24 mouse cellular contexts compared by ENCODE assay signal in the genomic region with DNA sequence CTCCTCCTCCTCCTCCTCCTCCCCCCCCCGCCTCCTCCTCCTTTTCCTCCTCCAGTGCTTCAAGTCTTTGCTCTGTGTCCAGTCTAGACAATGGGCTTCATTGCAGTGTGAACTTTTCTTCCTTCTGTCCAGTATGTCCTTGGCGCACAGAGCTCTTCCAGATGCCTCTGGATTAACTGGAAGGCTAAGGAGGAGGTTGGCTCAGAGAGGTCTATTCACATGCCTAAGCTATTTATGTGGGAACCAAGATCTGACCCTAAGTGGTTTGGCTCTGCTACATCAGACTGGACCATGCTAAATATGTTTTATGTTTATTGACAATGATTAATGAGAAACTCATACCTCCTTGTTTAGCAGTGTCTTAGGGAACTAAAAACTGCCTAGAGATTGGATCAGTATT. TPM values are rescaled to one million over a fixed set of nuclear protein-coding genes. Genes with fewer than 3 reads are reported as not detected.
DNase-seq lines count a peak whose midpoint lies in the region; TF ChIP-seq lines count a peak whose summit lies in the region.
"Had no signal": no experiment of that assay in that cellular context is flagged by ENCODE, and none has a peak within 500 bp of the region (broad histone marks: within the 10 kb centered on the region; RNA-seq: fewer than 3 reads in every experiment).

No protein-coding gene starts in this region.

- H3K4me2 ChIP-seq in CH12.LX (ENCODE audit: insufficient read depth, low read depth, poor library complexity, severe bottlenecking): no peak overlapping the region
- H3K4me2 ChIP-seq: forebrain, embryonic 13.5 days; hindbrain, embryonic 12.5 days; intestine, embryonic 15.5 days; limb, embryonic 15.5 days; midbrain, embryonic 11.5 days had no signal

- TF ChIP-seq RAD21 in CH12.LX (IDR thresholded peaks at IDR 0.05; ENCODE audit: low read depth, low read length): no peak

- intact Hi-C loops in heart, adult 2 months (cut with DNase I): no loop called here

- no peak for TF ChIP-seq POLR2A in heart, adult 2 months (IDR thresholded peaks at IDR 0.05; ENCODE audit: insufficient read depth, low read depth, low read length)
- no peak for TF ChIP-seq POLR2A in CH12.LX (IDR thresholded peaks at IDR 0.05; ENCODE audit: low read depth, low read length)

- in situ Hi-C loops in CH12.LX (cut with MboI; ENCODE audit: low pct_ligation_motif_present, low pct_unique_long_range_greater_than_20kb, low sequenced_read_pairs): no loop called here

- no peaks in the 10 kb centered on the region for H3K79me2 ChIP-seq in heart, adult 2 months (replicated peaks; ENCODE audit: control insufficient read depth, insufficient read depth, low read length)
- H3K79me2 ChIP-seq in CH12.LX (replicated peaks; ENCODE audit: control insufficient read depth, extremely low read depth, insufficient read depth, poor library complexity, severe bottlenecking): no peaks in the 10 kb centered on the region

- H3K9me3 ChIP-seq in CH12.LX (replicated peaks; ENCODE audit: low read length): peaks cover 2% of the 10 kb centered on the region
- H3K9me3 ChIP-seq: forebrain, embryonic 13.5 days; hindbrain, embryonic 12.5 days; intestine, embryonic 15.5 days; limb, embryonic 10.5 days; limb, embryonic 15.5 days had no signal

- H3K36me3 ChIP-seq in heart, adult 2 months (ENCODE audit: control insufficient read depth, insufficient read depth, low read length): no peaks in the 10 kb centered on the region
- H3K36me3 ChIP-seq in CH12.LX (replicated peaks in 1 of 2; ENCODE audit: control insufficient read depth in 1 of 2, insufficient read depth in 1 of 2, low read length in 1 of 2): peaks cover 0 to 3% of the 10 kb centered on the region in 2 experiments
- H3K36me3 ChIP-seq: hindbrain, embryonic 12.5 days; intestine, embryonic 15.5 days; limb, embryonic 10.5 days; limb, embryonic 15.5 days had no signal

- H3K27me3 ChIP-seq in heart, adult 2 months (ENCODE audit: control insufficient read depth, insufficient read depth, low read length): no peaks in the 10 kb centered on the region
- H3K27me3 ChIP-seq in CH12.LX (replicated peaks): no peaks in the 10 kb centered on the region
- H3K27me3 ChIP-seq: forebrain, embryonic 13.5 days; hindbrain, embryonic 12.5 days; intestine, embryonic 15.5 days; limb, embryonic 15.5 days had no signal

- peak overlapping the region; percentile 18; the same call in 1 of the 2 replicates for H3K27ac ChIP-seq in heart, adult 2 months
- peak overlapping the region; percentile 28; the same call in 1 of the 2 replicates for H3K27ac ChIP-seq in layer of hippocampus, adult 2 months
- no peak overlapping the region for H3K27ac ChIP-seq in CH12.LX (ENCODE audit: insufficient read depth, low read depth)
- H3K27ac ChIP-seq: forebrain, embryonic 13.5 days; hindbrain, embryonic 12.5 days; hindbrain, postnatal 0 days; intestine, embryonic 15.5 days; limb, embryonic 10.5 days; limb, embryonic 15.5 days; liver, embryonic 14.5 days had no signal

- no peak for DNase-seq in heart, adult 2 months
- no peak for DNase-seq in heart, adult 11 months
- DNase-seq in layer of hippocampus, adult 2 months (ENCODE audit: low spot score in 2 of 2): no peak
- DNase-seq in layer of hippocampus, postnatal 25 days (ENCODE audit: extremely low spot score in 1 of 2, low spot score in 1 of 2): no peak
- DNase-seq in CH12.LX (ENCODE audit: extremely low read depth) (no peak), adipocyte (ENCODE audit: low spot score) (peak; percentile 35)
- no peak for DNase-seq in spleen, postnatal 36 days (ENCODE audit: low spot score in 2 of 2)
- DNase-seq in ovary, postnatal 10 days (ENCODE audit: low spot score): no peak
- DNase-seq: cerebellum, postnatal 14 days; kidney, adult 2 months; kidney, postnatal 36 days; layer of hippocampus, postnatal 36 days; lung, adult 2 months; lung, postnatal 14 days; thymus, postnatal 4 days had no signal

- WGBS in heart, adult 2 months: 23% methylated on average over 1 of the region's 2 CpGs

- H3K4me1 ChIP-seq in heart, adult 2 months (ENCODE audit: control insufficient read depth, insufficient read depth, low read length): peaks cover 3% of the 10 kb centered on the region; the same call in 1 of the 2 replicates
- peaks cover 33 to 63% of the 10 kb centered on the region in 2 experiments for H3K4me1 ChIP-seq in CH12.LX (ENCODE audit: control insufficient read depth in 1 of 2, insufficient read depth in 2 of 2)
- H3K4me1 ChIP-seq: forebrain, embryonic 13.5 days; hindbrain, embryonic 12.5 days; intestine, embryonic 15.5 days; limb, embryonic 10.5 days; limb, embryonic 15.5 days had no signal

- dilution Hi-C loops in CH12.LX (cut with MboI; ENCODE audit: extremely low pct_ligation_motif_present, extremely low pct_unique_long_range_greater_than_20kb, low sequenced_read_pairs): no loop called here

- H3K4me3 ChIP-seq in heart, adult 2 months: no peak overlapping the region
- H3K4me3 ChIP-seq in layer of hippocampus, adult 2 months: no peak overlapping the region
- no peak overlapping the region for H3K4me3 ChIP-seq in CH12.LX (replicated peaks in 1 of 3; ENCODE audit: low read depth in 2 of 3, low read length in 2 of 3, poor library complexity in 1 of 3)
- H3K4me3 ChIP-seq: forebrain, embryonic 13.5 days; hindbrain, embryonic 12.5 days; intestine, embryonic 15.5 days; limb, embryonic 10.5 days; limb, embryonic 15.5 days had no signal

- H3K9ac ChIP-seq in heart, adult 2 months (ENCODE audit: low read depth, low read length): no peak overlapping the region
- H3K9ac ChIP-seq in CH12.LX (ENCODE audit: insufficient read depth, low read depth): no peak overlapping the region
- H3K9ac ChIP-seq: forebrain, embryonic 13.5 days; hindbrain, embryonic 12.5 days; intestine, embryonic 15.5 days; limb, embryonic 15.5 days; liver, embryonic 14.5 days had no signal

- TF ChIP-seq EP300 in heart, adult 2 months (IDR thresholded peaks at IDR 0.05; ENCODE audit: insufficient read depth, low read depth, low read length): no peak
- no peak for TF ChIP-seq EP300 in CH12.LX (IDR thresholded peaks at IDR 0.05; ENCODE audit: low read length)

- no peak for TF ChIP-seq CTCF in heart, adult 2 months (IDR thresholded peaks at IDR 0.05)
- TF ChIP-seq CTCF in layer of hippocampus, adult 2 months (conservative IDR thresholded peaks at IDR 0.05): no peak
- no peak for TF ChIP-seq CTCF in CH12.LX (conservative IDR thresholded peaks at IDR 0.05 in 1 of 2, IDR thresholded peaks at IDR 0.05 in 1 of 2; ENCODE audit: low read depth in 2 of 2, low read length in 2 of 2)

TF ChIP-seq in CH12.LX, 34 proteins besides CTCF, POLR2A, EP300 and RAD21:
- TF ChIP-seq CHD2 (IDR thresholded peaks at IDR 0.05; ENCODE audit: low read length): 0 out of 2 replicates have a peak, but pooled peaks have one; percentile 17
- no peak for TF ChIP-seq ZMIZ1 (IDR thresholded peaks at IDR 0.05; ENCODE audit: low read depth, low read length)

RNA-seq across cellular contexts. Expression of a gene that starts 53.1 kb away (rescaled TPM):
- total RNA-seq in heart, adult 2 months (2021): 1 to 10 TPM; 5.1 to 8.2 TPM
- polyA plus RNA-seq in heart, adult 2 months (2012; rRNA removed): 6.0 and 9.3 TPM in 2 replicates
- 10 to 100 TPM; 46.5 to 54.8 TPM for total RNA-seq in layer of hippocampus, adult 2 months (2021)
- total RNA-seq in layer of hippocampus, postnatal 25 days (2021): 10 to 100 TPM; 37.9 to 57.4 TPM
- total RNA-seq in CH12.LX (2012; rRNA removed) (16.7 and 21.2 TPM in 2 replicates), CH12.LX (2014; rRNA removed) (11.1 and 14.4 TPM in 2 replicates)
- 27.9 and 32.3 TPM in 2 replicates for polyA plus RNA-seq in CH12.LX (2012; ENCODE audit: insufficient read length, low read depth)
- total RNA-seq: MEL had no signal
